19 mouse cellular contexts compared by ENCODE assay signal in the genomic region with DNA sequence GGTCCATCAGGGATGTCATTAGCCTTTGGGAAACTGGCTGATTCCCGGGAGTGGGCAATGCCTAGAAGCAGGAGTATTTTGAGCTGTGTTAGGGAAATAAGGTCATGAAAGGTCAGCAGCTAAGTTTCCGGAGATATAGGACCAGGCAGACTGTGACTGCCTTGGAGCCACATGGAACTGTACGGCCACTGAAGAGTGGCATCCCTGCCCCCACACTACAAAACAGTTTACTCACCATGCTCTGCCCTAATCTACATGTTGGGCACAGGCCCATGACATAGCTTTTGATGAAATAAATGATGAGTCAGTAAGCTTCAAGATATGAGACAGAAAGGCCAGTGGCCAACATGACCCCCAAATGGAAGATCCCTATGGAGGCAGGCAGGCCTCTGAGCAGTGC.
DNase-seq lines count a peak whose midpoint lies in the region; ATAC-seq and TF ChIP-seq lines count a peak whose summit lies in the region.
"Had no signal": no experiment of that assay in that cellular context is flagged by ENCODE, and none has a peak within 500 bp of the region (broad histone marks: within the 10 kb centered on the region; RNA-seq: fewer than 3 reads in every experiment).

No protein-coding gene starts in this region.

- TF ChIP-seq CTCF in MEL (IDR thresholded peaks at IDR 0.05 in 2 of 3, conservative IDR thresholded peaks at IDR 0.05 in 1 of 3; ENCODE audit: control insufficient read depth in 1 of 3, insufficient read depth in 1 of 3, low read depth in 2 of 3, low read length in 3 of 3, poor library complexity in 1 of 3, severe bottlenecking in 1 of 3), result no peak

- no peak overlapping the region for H3K4me3 ChIP-seq in kidney, embryonic 16.5 days (ENCODE audit: low read length)
- no peak overlapping the region for H3K4me3 ChIP-seq in kidney, embryonic 14.5 days (ENCODE audit: low read length)
- H3K4me3 ChIP-seq in MEL (ENCODE audit: control insufficient read depth in 1 of 2, insufficient read depth in 1 of 2, low read depth in 2 of 2, low read length in 2 of 2), result no peak overlapping the region
- no peak overlapping the region for H3K4me3 ChIP-seq in liver, embryonic 15.5 days (replicated peaks)
- H3K4me3 ChIP-seq: embryonic facial prominence, embryonic 13.5 days; hindbrain, embryonic 12.5 days; midbrain, embryonic 10.5 days had no signal

- ATAC-seq in kidney, embryonic 16.5 days (ENCODE audit: low FRiP score, low TSS enrichment), result peak; percentile 71; the same call in 1 of the 2 replicates
- ATAC-seq in kidney, embryonic 14.5 days (ENCODE audit: low FRiP score, low TSS enrichment), result no peak
- ATAC-seq in liver, embryonic 15.5 days (ENCODE audit: insufficient read depth), result peak; percentile 62
- ATAC-seq: forebrain, embryonic 16.5 days had no signal

- peaks cover 4% of the 10 kb centered on the region; the same call in 1 of the 2 replicates for H3K4me1 ChIP-seq in kidney, embryonic 16.5 days (ENCODE audit: insufficient read depth, low read length)
- H3K4me1 ChIP-seq in kidney, embryonic 14.5 days (ENCODE audit: control insufficient read depth, insufficient read depth, low read length), result no peaks in the 10 kb centered on the region
- H3K4me1 ChIP-seq in MEL (ENCODE audit: control insufficient read depth in 1 of 2, insufficient read depth in 2 of 2, low read length in 2 of 2), result peaks cover 7 to 13% of the 10 kb centered on the region in 2 experiments
- peaks cover 25% of the 10 kb centered on the region for H3K4me1 ChIP-seq in liver, embryonic 15.5 days (replicated peaks)
- H3K4me1 ChIP-seq: embryonic facial prominence, embryonic 13.5 days had no signal

- no peak overlapping the region for H3K27ac ChIP-seq in kidney, embryonic 16.5 days (ENCODE audit: low read length)
- H3K27ac ChIP-seq in kidney, embryonic 14.5 days (ENCODE audit: low read depth, low read length), result no peak overlapping the region
- H3K27ac ChIP-seq in MEL (ENCODE audit: control insufficient read depth, low read depth, low read length), result no peak overlapping the region
- no peak overlapping the region for H3K27ac ChIP-seq in liver, embryonic 15.5 days (replicated peaks)
- H3K27ac ChIP-seq: embryonic facial prominence, embryonic 13.5 days; hindbrain, embryonic 12.5 days; midbrain, embryonic 10.5 days had no signal

- TF ChIP-seq RAD21 in MEL (IDR thresholded peaks at IDR 0.05; ENCODE audit: low read depth, low read length), result no peak

- H3K9me3 ChIP-seq in kidney, embryonic 16.5 days (ENCODE audit: low read length), result peaks cover 4% of the 10 kb centered on the region; the same call in 1 of the 2 replicates
- no peaks in the 10 kb centered on the region for H3K9me3 ChIP-seq in kidney, embryonic 14.5 days (ENCODE audit: control insufficient read depth, low read length)
- no peaks in the 10 kb centered on the region for H3K9me3 ChIP-seq in MEL (replicated peaks; ENCODE audit: insufficient read depth, low read length)
- H3K9me3 ChIP-seq in liver, embryonic 15.5 days (replicated peaks), result no peaks in the 10 kb centered on the region
- H3K9me3 ChIP-seq: embryonic facial prominence, embryonic 13.5 days; hindbrain, embryonic 12.5 days had no signal

- H3K9ac ChIP-seq in kidney, embryonic 16.5 days (replicated peaks; ENCODE audit: low read length), result no peak overlapping the region
- H3K9ac ChIP-seq in kidney, embryonic 14.5 days (ENCODE audit: low read depth, low read length), result no peak overlapping the region
- H3K9ac ChIP-seq in MEL (ENCODE audit: control insufficient read depth, low read depth, low read length, poor library complexity, severe bottlenecking), result no peak overlapping the region
- no peak overlapping the region for H3K9ac ChIP-seq in liver, embryonic 15.5 days
- H3K9ac ChIP-seq: embryonic facial prominence, embryonic 13.5 days; hindbrain, embryonic 12.5 days; lung, embryonic 14.5 days had no signal

- H3K4me2 ChIP-seq in kidney, embryonic 16.5 days (replicated peaks; ENCODE audit: low read depth, low read length), result no peak overlapping the region
- no peak overlapping the region for H3K4me2 ChIP-seq in kidney, embryonic 14.5 days (replicated peaks; ENCODE audit: low read depth, low read length)
- H3K4me2 ChIP-seq in liver, embryonic 15.5 days, result no peak overlapping the region
- H3K4me2 ChIP-seq: embryonic facial prominence, embryonic 13.5 days; hindbrain, embryonic 12.5 days; lung, embryonic 14.5 days had no signal

- WGBS in kidney, embryonic 16.5 days, result 27% methylated on average over 3 of the region's 3 CpGs
- 36% methylated on average over 3 of the region's 3 CpGs for WGBS in kidney, embryonic 14.5 days
- whole genome bisulfite sequencing in liver, embryonic 15.5 days (ENCODE audit: insufficient replicate concordance), result 60% methylated on average over 3 of the region's 3 CpGs

- H3K27me3 ChIP-seq in kidney, embryonic 16.5 days (ENCODE audit: insufficient read depth, low read length), result no peaks in the 10 kb centered on the region
- H3K27me3 ChIP-seq in kidney, embryonic 14.5 days (ENCODE audit: control insufficient read depth, insufficient read depth, low read length), result no peaks in the 10 kb centered on the region
- H3K27me3 ChIP-seq in MEL (ENCODE audit: control insufficient read depth in 1 of 2, insufficient read depth in 2 of 2, low read length in 2 of 2), result no peaks in the 10 kb centered on the region
- H3K27me3 ChIP-seq in liver, embryonic 15.5 days, result no peaks in the 10 kb centered on the region
- H3K27me3 ChIP-seq: embryonic facial prominence, embryonic 13.5 days; hindbrain, embryonic 12.5 days had no signal

- TF ChIP-seq EP300 in MEL (IDR thresholded peaks at IDR 0.05; ENCODE audit: low read depth in 1 of 2, low read length in 2 of 2), result no peak

- peak; percentile 7 to 15 for DNase-seq in adrenal gland, postnatal 36 days
- DNase-seq in adrenal gland, postnatal 25 days, result no peak
- DNase-seq in MEL (ENCODE audit: low read depth, low spot score), result no peak
- DNase-seq in lung, adult 18-20 months, result no peak
- DNase-seq: B cell, adult 2 months; cerebellum, adult 11 months; cerebellum, postnatal 25 days; kidney, adult 9 months; lung, embryonic 14.5 days; lung, postnatal 36 days; retina, postnatal 1 day; thymus, postnatal 14 days had no signal

- no peaks in the 10 kb centered on the region; the same call in 1 of the 2 replicates for H3K79me2 ChIP-seq in MEL (ENCODE audit: control insufficient read depth, insufficient read depth, low read length, poor library complexity)

- H3K36me3 ChIP-seq in kidney, embryonic 16.5 days (ENCODE audit: insufficient read depth, low read length), result no peaks in the 10 kb centered on the region
- H3K36me3 ChIP-seq in kidney, embryonic 14.5 days (ENCODE audit: control insufficient read depth, insufficient read depth, low read length), result no peaks in the 10 kb centered on the region
- H3K36me3 ChIP-seq in MEL (ENCODE audit: control insufficient read depth in 1 of 2, insufficient read depth in 2 of 2, low read length in 2 of 2), result peaks cover 0 to 17% of the 10 kb centered on the region in 2 experiments; a peak in 2 of 4 replicates
- H3K36me3 ChIP-seq in liver, embryonic 15.5 days (replicated peaks), result no peaks in the 10 kb centered on the region
- H3K36me3 ChIP-seq: embryonic facial prominence, embryonic 13.5 days; hindbrain, embryonic 12.5 days; midbrain, embryonic 10.5 days had no signal

- no peak for TF ChIP-seq POLR2A in MEL (IDR thresholded peaks at IDR 0.05; ENCODE audit: control insufficient read depth in 1 of 2, insufficient read depth in 1 of 2, low read depth in 1 of 2, low read length in 2 of 2, poor library complexity in 1 of 2)

TF ChIP-seq in MEL, 35 proteins besides CTCF, POLR2A, EP300 and RAD21:
- 0 out of 2 replicates have a peak, but pooled peaks have one; percentile 6 for TF ChIP-seq ETS1 (IDR thresholded peaks at IDR 0.05; ENCODE audit: low read depth, low read length)
- no peak for TF ChIP-seq CHD2 (IDR thresholded peaks at IDR 0.05; ENCODE audit: low read length)

Comparison
In these comparisons a context has a peak if more than half of its experiments do, and no peak if none do; other contexts are left out.
1. DNase-seq: peak in adrenal gland, postnatal 36 days (2 of 2); none in adrenal gland, postnatal 25 days (single experiment), MEL (single experiment) and lung, adult 18-20 months (0 of 2).